Mouse (Mus musculus): ENCODE data around the gene Rnf128. TPM values are rescaled to one million over a fixed set of nuclear protein-coding genes. Genes with fewer than 3 reads are reported as not detected.

Rnf128 gene
- polyA plus RNA-seq (2015; fragmentation: Nextera tagmentation; extraction: Ambion mirVana): 35.9 and 38.5 TPM in 2 replicates

DNA sequence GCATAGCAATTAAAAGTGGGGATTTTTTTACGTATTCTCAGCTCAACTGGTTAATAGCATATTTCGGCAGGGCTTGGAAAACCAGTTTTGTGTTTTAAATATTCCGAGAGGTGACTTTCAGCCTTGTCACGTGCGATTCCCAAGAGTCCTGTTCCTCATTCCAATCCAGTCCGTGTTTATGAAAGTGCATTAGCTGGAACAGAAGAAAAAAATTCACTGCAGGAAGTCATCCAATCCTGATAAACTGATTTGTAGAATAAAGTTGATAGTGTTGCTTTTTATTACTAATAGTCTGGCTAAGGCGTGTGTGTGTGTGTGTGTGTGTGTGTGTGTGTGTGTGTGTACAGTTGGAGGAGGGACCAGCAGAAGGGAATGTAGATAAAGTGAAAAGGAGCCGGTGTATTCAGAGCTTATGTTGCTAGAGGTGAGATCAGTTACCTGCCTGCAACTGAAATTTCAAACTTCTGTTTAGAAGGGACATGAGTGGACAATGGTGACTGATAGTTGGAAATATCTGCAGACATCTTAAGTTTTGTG lies at the start of gene Rnf128:
TSS of gene Rnf128 (plus strand) at position 392 of the 537 bp plus-strand sequence.
- no peak within 1 kb of the TSS for H3K4me2 ChIP-seq
- H3K9me3 ChIP-seq (replicated peaks): no peaks in the 10 kb centered on the region
- ATAC-seq (replicated peaks; ENCODE audit: low FRiP score): no peak; the same call in 1 of the 2 replicates
- H3K27me3 ChIP-seq: peaks cover 11% of the 10 kb centered on the region
- no peaks in the 10 kb centered on the region for H3K4me1 ChIP-seq
- H3K9ac ChIP-seq: no peak within 1 kb of the TSS
- H3K4me3 ChIP-seq (replicated peaks): peak within 1 kb of the TSS; percentile 21
- 0 out of 2 replicates have a peak within 1 kb of the TSS, but pooled peaks have one; percentile 27 for H3K27ac ChIP-seq
- H3K36me3 ChIP-seq: no peaks in the 10 kb centered on the region
- WGBS: 55% methylated on average over 8 of the region's 8 CpGs

DNA sequence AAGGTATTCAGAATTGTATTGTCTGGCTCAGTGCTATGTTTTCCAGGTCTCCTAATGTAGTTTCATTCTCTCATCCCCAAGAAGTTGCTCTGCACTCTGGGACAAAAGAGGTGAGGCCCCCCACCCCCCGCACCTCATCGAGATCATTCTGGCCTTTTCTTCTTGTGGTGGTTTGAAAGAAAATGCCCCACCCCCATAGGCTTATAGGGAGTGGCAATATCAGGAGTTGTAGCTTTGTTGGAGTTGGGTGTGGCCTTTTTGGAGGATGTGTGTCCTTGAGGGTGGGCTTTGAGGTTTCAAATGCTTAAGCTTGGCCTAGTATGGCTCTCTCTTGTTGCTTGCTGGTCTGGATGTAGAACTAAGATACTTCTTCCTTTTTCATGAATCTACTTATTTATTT lies 47.0 kb upstream of the Rnf128 start:
- Histone ChIP-seq H3K4me2 (no peak overlapping the region), H3K27ac (no peak overlapping the region), H3K4me3 (replicated peaks) (no peak overlapping the region), H3K4me1 (no peaks in the 10 kb centered on the region), H3K9ac (no peak overlapping the region), H3K27me3 (peaks cover 8% of the 10 kb centered on the region), H3K9me3 (replicated peaks) (no peaks in the 10 kb centered on the region), H3K36me3 (no peaks in the 10 kb centered on the region)
- ATAC-seq (replicated peaks; ENCODE audit: low FRiP score): no peak
- 83% methylated on average over 2 of the region's 2 CpGs for WGBS

DNA sequence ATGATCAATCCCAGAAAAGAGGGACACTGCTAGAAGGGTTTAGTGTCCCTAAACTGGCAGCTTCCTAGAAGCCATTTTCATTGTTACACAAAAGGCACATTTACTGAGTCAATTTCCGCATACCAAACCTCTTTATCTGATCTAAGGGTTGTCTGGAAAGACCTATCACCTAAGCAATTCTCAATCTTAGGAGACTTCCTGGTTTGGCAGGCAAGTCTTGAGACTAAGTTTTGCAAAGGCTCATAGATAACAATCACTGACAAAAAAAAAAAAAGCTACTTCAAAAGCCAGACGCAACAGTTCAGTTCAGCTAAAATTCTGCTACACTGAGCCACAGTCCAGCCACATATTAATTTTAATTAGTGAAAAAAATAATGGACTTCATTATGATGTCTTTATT lies 43.9 kb upstream of the Rnf128 start:
- no peak overlapping the region for H3K9ac ChIP-seq
- no peak overlapping the region for H3K4me2 ChIP-seq
- no peak overlapping the region for H3K27ac ChIP-seq
- H3K27me3 ChIP-seq: peaks cover 6% of the 10 kb centered on the region
- H3K4me3 ChIP-seq (replicated peaks): no peak overlapping the region
- H3K4me1 ChIP-seq: no peaks in the 10 kb centered on the region
- no peaks in the 10 kb centered on the region for H3K9me3 ChIP-seq (replicated peaks)
- no peak for ATAC-seq (replicated peaks; ENCODE audit: low FRiP score)
- WGBS: 67% methylated on average over 2 of the region's 2 CpGs
- no peaks in the 10 kb centered on the region for H3K36me3 ChIP-seq

GRCm38 (mm10) chrX:139524303-139525091 lies 38.6 kb upstream of the Rnf128 start:
- WGBS: 61% methylated on average over 5 of the region's 5 CpGs
- no peaks in the 10 kb centered on the region for H3K4me1 ChIP-seq
- no peaks in the 10 kb centered on the region for H3K36me3 ChIP-seq
- no peak overlapping the region for H3K9ac ChIP-seq
- ATAC-seq (replicated peaks; ENCODE audit: low FRiP score): peak; percentile 33; the same call in 1 of the 2 replicates
- no peaks in the 10 kb centered on the region; the same call in 1 of the 2 replicates for H3K27me3 ChIP-seq
- H3K4me2 ChIP-seq: no peak overlapping the region
- H3K9me3 ChIP-seq (replicated peaks): no peaks in the 10 kb centered on the region
- no peak overlapping the region for H3K4me3 ChIP-seq (replicated peaks)
- H3K27ac ChIP-seq: 0 out of 2 replicates have a peak overlapping the region, but pooled peaks have one; percentile 41

- 77% methylated on average over 2 of the region's 2 CpGs for WGBS
- Histone ChIP-seq H3K9me3 (replicated peaks) (no peaks in the 10 kb centered on the region), H3K4me3 (replicated peaks) (no peak overlapping the region), H3K4me2 (no peak overlapping the region), H3K4me1 (no peaks in the 10 kb centered on the region), H3K27me3 (peaks cover 3% of the 10 kb centered on the region; the same call in 1 of the 2 replicates), H3K27ac (no peak overlapping the region), H3K9ac (no peak overlapping the region), H3K36me3 (no peaks in the 10 kb centered on the region)
- ATAC-seq (replicated peaks; ENCODE audit: low FRiP score): no peak
These were observed 37.4 kb upstream of the Rnf128 start for GRCm38 (mm10) chrX:139525724-139526123.

GRCm38 (mm10) chrX:139526984-139527383 lies 36.1 kb upstream of the Rnf128 start:
- H3K9me3 ChIP-seq (replicated peaks): no peaks in the 10 kb centered on the region
- WGBS: 88% methylated on average over 4 of the region's 4 CpGs
- no peak overlapping the region for H3K4me3 ChIP-seq (replicated peaks)
- no peaks in the 10 kb centered on the region for H3K36me3 ChIP-seq
- no peaks in the 10 kb centered on the region for H3K4me1 ChIP-seq
- peaks cover 3% of the 10 kb centered on the region; the same call in 1 of the 2 replicates for H3K27me3 ChIP-seq
- no peak overlapping the region for H3K27ac ChIP-seq
- no peak overlapping the region for H3K9ac ChIP-seq
- ATAC-seq (replicated peaks; ENCODE audit: low FRiP score): no peak
- no peak overlapping the region for H3K4me2 ChIP-seq

- Histone ChIP-seq H3K36me3 (no peaks in the 10 kb centered on the region), H3K4me2 (no peak overlapping the region), H3K27ac (no peak overlapping the region), H3K9ac (no peak overlapping the region), H3K4me3 (replicated peaks) (no peak overlapping the region), H3K9me3 (replicated peaks) (no peaks in the 10 kb centered on the region), H3K27me3 (peaks cover 13% of the 10 kb centered on the region), H3K4me1 (no peaks in the 10 kb centered on the region)
- ATAC-seq (replicated peaks; ENCODE audit: low FRiP score): no peak
These were observed 33.4 kb upstream of the Rnf128 start for GRCm38 (mm10) chrX:139529678-139530077.

GRCm38 (mm10) chrX:139532293-139532692 lies 30.8 kb upstream of the Rnf128 start:
- no peaks in the 10 kb centered on the region for H3K36me3 ChIP-seq
- no peaks in the 10 kb centered on the region for H3K4me1 ChIP-seq
- H3K27ac ChIP-seq: no peak overlapping the region
- H3K9me3 ChIP-seq (replicated peaks): no peaks in the 10 kb centered on the region
- H3K9ac ChIP-seq: no peak overlapping the region
- H3K4me2 ChIP-seq: no peak overlapping the region
- no peak overlapping the region for H3K4me3 ChIP-seq (replicated peaks)
- 66% methylated on average over 4 of the region's 4 CpGs for WGBS
- no peak for ATAC-seq (replicated peaks; ENCODE audit: low FRiP score)
- H3K27me3 ChIP-seq: peaks cover 21% of the 10 kb centered on the region

DNA sequence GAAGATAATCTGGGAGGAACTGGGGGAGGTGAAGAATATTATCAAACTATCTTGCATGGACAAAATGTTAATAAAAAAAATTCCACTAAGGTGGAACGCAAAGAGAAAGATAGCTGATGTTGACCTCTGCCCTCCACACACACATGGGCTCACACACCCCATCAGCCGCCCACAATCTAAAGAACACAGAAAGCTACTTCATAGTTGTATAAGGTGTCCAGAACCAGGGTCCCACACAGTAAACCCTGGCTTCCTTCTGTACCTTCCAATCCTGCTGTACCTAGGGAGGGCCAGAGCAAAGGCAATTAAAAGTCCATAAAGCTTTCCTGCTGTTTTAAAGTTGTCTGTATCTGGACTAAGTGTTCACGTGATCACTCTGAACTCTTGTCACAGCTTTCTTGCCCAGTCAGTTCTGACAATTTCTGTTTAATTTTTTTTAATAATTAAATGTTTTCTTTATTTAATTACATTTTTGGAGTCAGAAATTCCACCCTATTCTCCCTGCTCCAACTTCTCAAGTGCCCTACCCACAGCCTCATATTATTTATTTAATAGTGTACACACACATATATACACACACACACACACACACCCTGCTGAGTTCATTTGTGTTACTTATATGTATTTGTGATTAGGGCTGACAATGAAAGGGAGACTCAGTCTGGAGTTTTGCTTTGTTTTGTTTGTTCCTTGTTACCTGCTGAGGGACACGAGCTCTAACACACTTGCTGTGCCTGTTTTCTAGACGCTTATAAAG lies 25.3 kb upstream of the Rnf128 start:
- 73% methylated on average over 5 of the region's 5 CpGs for whole genome bisulfite sequencing
- Histone ChIP-seq H3K4me3 (replicated peaks) (no peak overlapping the region), H3K27ac (no peak overlapping the region), H3K36me3 (no peaks in the 10 kb centered on the region), H3K27me3 (peaks cover 18% of the 10 kb centered on the region), H3K4me2 (no peak overlapping the region), H3K9ac (no peak overlapping the region), H3K4me1 (no peaks in the 10 kb centered on the region), H3K9me3 (replicated peaks) (no peaks in the 10 kb centered on the region)
- no peak for ATAC-seq (replicated peaks; ENCODE audit: low FRiP score)

GRCm38 (mm10) chrX:139543726-139544125 lies 19.4 kb upstream of the Rnf128 start:
- H3K36me3 ChIP-seq: no peaks in the 10 kb centered on the region
- H3K4me2 ChIP-seq: no peak overlapping the region
- H3K27me3 ChIP-seq: peaks cover 5% of the 10 kb centered on the region
- H3K9me3 ChIP-seq (replicated peaks): no peaks in the 10 kb centered on the region
- H3K4me1 ChIP-seq: no peaks in the 10 kb centered on the region
- WGBS: 66% methylated on average over 7 of the region's 7 CpGs
- no peak for ATAC-seq (replicated peaks; ENCODE audit: low FRiP score)
- H3K9ac ChIP-seq: no peak overlapping the region
- no peak overlapping the region for H3K4me3 ChIP-seq (replicated peaks)
- no peak overlapping the region for H3K27ac ChIP-seq

DNA sequence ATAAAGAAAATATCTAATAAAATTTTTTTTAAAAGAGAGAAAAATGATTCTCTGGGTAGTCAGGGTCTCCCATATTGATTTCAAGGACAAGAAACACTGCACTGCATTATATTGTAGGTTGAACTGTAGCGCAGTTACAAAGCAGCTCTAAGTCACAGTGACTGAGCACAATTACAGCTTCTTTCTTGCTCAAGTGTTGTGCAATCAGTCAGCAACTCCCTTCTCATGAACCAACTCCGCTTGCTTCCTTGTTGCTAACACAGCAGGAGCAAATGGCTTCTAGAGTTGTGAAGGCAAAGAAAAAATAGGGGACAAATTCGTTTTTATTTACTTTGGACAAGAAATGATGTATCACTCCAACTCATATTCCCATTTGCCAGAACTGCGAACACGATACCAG lies 12.7 kb upstream of the Rnf128 start:
- H3K9me3 ChIP-seq (replicated peaks): no peaks in the 10 kb centered on the region
- peaks cover 8% of the 10 kb centered on the region for H3K27me3 ChIP-seq
- 76% methylated on average over 5 of the region's 5 CpGs for WGBS
- H3K4me2 ChIP-seq: no peak overlapping the region
- no peak overlapping the region for H3K9ac ChIP-seq
- no peak overlapping the region for H3K4me3 ChIP-seq (replicated peaks)
- ATAC-seq (replicated peaks; ENCODE audit: low FRiP score): no peak
- H3K4me1 ChIP-seq: no peaks in the 10 kb centered on the region
- H3K27ac ChIP-seq: no peak overlapping the region
- no peaks in the 10 kb centered on the region for H3K36me3 ChIP-seq

GRCm38 (mm10) chrX:139552090-139552489 lies 11.0 kb upstream of the Rnf128 start:
- Histone ChIP-seq H3K9ac (no peak overlapping the region), H3K4me2 (no peak overlapping the region), H3K9me3 (replicated peaks) (no peaks in the 10 kb centered on the region), H3K36me3 (no peaks in the 10 kb centered on the region), H3K4me1 (no peaks in the 10 kb centered on the region), H3K27me3 (peaks cover 3% of the 10 kb centered on the region; the same call in 1 of the 2 replicates), H3K4me3 (replicated peaks) (no peak overlapping the region), H3K27ac (no peak overlapping the region)
- no peak for ATAC-seq (replicated peaks; ENCODE audit: low FRiP score)
- 79% methylated on average over 2 of the region's 2 CpGs for WGBS
